Mouse (Mus musculus): Measurements from ENCODE around the gene Lce1j.
"Not testable (repeated sequence)": the region's sequence is repeated elsewhere in the genome, so short reads cannot be mapped to it uniquely, and the experiment has no call there.

The Lce1j gene

DNA sequence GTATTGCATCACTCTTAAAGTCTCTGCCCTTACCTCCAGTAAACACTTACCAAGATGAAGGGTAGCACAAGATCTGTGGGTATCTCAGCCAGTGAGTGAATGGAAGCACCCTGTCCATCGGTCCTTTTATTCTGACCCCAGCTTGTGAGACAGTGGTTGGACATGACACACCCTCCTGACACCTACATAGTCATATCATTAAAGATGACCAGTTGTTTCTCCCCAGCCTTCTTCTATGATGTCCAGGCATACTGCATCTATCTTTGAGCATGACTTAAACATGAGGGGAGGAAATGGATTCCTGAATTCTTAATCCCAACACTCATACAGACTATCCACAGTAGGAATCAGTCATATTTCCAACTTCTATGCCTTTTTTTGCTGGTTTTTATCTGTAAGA is at the start of gene Lce1j:
Lce1j (minus strand) TSS at position 101 of the 400 bp plus-strand sequence.
- DNase-seq, result no peak

DNA sequence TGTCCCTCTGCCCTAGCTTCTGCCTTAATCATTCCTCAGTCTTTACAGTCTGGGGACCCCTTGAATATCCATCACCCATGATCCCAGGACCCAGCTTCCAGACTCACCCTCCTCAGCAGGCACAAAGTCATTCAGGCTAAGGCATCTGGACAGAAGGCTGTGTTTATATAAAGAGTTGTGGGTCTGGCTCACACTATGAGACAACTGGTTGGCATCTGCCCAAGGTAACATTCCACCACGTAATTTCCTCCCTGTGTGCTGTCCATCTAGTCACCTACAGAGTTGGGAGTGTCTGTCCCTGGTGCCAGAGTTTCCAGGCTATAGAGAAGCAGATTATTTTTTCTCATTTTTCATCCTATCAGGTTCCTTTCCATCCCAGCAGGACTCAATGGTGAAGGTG is 36.8 kb upstream of the Lce1j start, which contains the start of gene Kprp:
Kprp (minus strand) TSS at position 140 of the 400 bp plus-strand sequence.
- DNase-seq, result no peak

DNA sequence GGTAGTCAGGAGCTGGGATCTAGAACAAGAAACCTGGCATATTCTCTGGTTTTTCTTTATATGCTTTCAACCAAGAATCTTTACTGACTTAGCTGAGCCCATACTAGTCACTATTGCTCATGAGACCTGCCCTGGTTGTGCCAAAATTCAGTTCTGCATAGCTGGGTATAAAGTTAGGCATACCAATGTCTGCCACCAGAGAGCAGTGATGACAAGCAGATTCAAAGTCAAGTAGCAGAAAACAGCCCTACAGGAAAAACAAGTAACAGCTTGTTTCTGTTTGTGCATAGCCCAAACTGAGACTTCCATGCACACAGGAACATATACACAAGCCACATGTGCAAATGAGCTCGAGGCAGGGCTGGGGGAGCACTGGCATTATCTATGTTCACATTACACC is 35.5 kb upstream of the Lce1j start:
- no peak for DNase-seq

DNA sequence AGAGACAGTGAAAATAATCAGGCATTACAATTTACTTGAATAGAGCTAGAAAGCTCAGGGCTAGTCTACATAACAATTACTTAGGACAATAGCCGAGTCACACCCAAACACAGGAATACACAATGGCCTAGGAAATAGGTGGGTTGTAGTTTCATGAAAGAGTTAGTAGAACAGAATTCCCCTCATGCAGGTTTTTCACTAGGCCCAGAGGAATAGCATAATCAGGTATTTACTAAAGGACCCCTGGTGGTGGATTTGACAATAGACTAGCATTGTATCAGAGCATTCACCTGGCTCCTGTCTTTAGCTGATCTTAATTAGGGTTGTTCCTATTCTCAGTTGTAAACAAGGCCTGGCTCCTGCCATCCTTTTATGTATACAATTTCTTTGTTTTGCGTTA is 25.7 kb upstream of the Lce1j start:
- not testable (repeated sequence) for DNase-seq

DNA sequence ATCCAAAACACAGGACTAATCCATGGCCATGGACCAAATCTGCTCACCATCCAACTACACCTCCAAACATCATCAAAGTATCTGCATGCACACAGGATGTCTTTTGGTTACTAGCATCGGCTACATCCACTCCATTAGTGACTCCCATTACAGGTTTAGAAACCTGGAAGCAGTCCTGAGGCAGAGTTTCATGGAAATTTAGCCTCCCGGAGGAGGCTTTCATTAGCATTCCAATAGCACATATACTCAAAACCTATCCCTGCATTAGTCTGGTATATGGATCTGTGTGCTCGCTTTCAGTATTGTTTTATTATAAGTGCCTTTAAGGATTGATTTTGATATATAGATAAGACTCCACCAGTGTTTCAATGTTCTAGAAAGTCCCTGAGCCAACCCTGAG is 25.3 kb upstream of the Lce1j start:
- no peak for DNase-seq

DNA sequence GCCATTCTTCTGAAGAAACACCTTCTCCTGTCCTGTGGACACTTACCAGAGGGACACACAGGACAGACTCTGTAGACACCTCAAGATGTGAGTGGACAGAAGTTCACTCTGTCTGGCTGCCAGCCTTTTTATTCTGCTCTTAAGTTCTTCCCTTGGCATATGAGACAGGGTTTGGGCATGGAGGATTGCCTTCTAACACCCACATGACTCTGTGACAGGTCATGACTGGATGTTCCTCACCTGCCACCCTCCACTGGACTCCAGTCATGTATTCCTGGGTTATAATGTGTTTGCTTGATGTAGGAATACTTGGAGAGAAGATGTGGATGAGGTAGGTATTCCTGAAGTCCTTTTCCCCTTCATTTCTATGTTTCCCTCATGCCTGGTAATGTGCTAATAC is 17.5 kb upstream of the Lce1j start, which contains the start of gene Lce1k:
Lce1k (minus strand) TSS at position 101 of the 400 bp plus-strand sequence.
- DNase-seq, result no peak

DNA sequence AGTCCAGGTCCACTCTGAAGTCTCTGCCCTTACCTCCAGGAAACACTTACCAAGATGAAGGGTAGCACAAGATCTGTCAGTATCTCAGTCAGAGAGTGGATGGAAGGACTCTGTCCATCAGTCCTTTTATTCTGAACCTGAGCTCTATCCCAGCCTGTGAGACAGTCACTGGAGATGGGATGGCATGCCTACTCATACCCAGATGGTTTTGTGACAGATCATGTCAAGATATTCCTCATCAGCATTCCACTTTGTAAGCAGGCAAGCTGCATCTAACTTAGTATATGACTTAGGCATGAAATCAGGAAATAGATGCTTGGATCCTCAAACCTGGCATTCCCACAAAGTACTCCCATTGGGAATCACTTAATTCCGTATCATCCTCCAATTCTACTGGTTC is 11.5 kb downstream of the Lce1j start, which contains the start of gene Lce1i:
Lce1i (minus strand) TSS at position 101 of the 400 bp plus-strand sequence.
- DNase-seq, result no peak

DNA sequence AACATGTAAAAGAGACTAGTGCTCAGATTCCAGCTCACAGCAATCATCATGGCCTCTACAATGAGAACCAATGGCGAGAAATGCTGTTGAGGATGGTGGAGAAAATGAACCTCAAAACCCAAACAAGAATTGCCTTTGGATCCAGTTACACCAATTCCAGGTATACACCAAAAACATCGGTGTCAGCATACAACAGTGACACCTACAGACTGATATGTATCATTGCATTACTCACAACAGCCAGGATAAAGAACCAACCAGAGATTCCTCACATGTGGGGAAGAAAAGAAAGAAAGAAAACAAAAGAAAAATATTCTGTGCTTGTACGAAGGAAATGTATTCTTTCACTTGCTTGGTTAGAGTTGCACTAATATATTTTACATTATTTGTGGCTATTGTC is 18.7 kb downstream of the Lce1j start:
- no peak for DNase-seq

DNA sequence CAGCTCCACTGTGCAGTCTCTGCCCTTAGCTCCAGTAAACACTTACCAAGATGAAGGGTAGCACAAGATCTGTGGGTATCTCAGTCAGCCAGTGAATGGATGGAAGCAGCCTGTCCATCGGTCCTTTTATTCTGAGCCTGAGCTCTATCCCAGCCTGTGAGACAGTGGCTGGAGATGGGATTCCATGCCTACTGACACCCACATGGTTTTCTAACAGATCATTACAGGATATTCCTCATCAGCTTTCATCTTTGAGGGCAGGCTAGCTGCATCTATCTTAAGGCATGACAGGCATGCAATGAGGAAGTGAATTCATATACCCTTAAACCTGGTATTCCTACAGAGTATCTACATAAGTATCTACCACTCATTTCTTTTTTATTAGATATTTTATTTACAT is 25.3 kb downstream of the Lce1j start, which contains the start of gene Lce1h:
Lce1h (minus strand) TSS at position 101 of the 400 bp plus-strand sequence.
- DNase-seq, result no peak

DNA sequence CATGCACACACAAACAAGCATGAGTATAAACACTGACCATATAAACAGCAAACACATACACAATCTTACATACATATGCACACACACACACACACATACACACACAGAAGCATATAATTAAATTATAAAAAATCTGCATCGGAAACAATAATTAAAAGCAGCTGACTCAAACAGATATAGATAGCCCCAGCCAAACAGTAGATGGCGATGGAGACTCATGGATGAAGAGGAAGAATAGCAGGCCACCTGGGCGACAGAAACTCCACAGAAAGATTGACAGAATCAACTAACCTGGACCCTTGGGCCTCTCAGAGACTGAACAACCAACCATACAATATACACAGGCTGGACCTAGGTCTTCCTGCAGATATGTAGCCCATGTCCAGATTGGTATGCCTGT is 37.1 kb downstream of the Lce1j start:
- DNase-seq, result no peak

DNA sequence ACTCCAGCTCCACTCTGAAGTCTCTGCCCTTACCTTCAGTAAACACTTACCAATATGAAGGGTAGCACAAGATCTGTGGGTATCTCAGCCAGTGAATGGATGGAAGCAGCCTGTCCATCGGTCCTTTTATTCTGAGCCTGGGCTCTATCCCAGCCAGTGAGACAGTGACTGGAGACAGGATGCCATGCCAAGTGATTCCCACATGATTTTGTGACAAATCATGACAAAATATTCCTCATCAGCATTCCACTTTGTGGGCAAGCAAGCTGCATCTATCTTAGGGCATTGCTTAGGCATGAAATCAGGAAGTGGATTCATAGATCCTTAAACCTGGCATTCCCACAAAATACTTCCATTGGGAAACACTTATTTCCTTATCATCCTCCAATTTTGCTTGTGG is 38.1 kb downstream of the Lce1j start, which contains the start of gene Lce1g:
Lce1g (minus strand) TSS at position 101 of the 400 bp plus-strand sequence.
- DNase-seq, result no peak

DNA sequence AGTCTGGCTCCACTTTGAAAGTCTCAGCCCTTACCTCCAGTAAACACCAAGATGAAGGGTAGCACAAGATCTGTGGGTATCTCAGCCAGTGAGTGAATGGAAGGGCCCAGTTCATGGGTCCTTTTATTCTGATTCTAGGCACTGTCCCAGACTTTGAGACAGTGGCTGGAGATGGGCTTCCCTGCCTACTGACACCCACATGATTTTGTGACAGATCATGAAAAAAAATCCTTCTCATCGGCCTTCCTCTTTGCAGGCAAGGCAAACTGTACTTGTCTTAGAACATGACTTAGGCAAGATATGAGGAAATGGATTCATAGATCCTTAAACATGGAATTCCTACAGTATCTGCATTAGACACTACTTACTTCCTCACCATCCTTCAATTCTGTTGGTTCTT is 51.3 kb downstream of the Lce1j start, which contains the start of gene Gm38119:
Gm38119 (minus strand) TSS at position 101 of the 400 bp plus-strand sequence.
- no peak for DNase-seq
